Mouse (Mus musculus) stomach, embryonic 14.5 days (tissue): ENCODE measurements around the gene Adcy2. TPM values are rescaled to one million over a fixed set of nuclear protein-coding genes. Genes with fewer than 3 reads are reported as not detected.

Experiments used
- ATAC-seq: fragments of 200-750 bp; cut with Nextera tagmentation; 2 replicates; pipeline ENCODE4 v1.8.0; 2017; ENCODE audit warnings: low read depth, moderate TSS enrichment; ENCODE audit not compliant: insufficient number of reproducible peaks, insufficient read depth, low FRiP score
- H3K27ac ChIP-seq: fragments of 300-500 bp; sonication (generic); 2 replicates; pipeline ENCODE4 v1.5.1; 2014; ENCODE audit warnings: mild to moderate bottlenecking, low read length, moderate library complexity, mixed read lengths
- H3K27me3 ChIP-seq: fragments of 300-500 bp; sonication (generic); 2 replicates; pipeline ENCODE4 v1.6.1; 2014; ENCODE audit warnings: low read length, control low read depth, mixed read lengths; ENCODE audit not compliant: control insufficient read depth, insufficient read depth
- H3K36me3 ChIP-seq: fragments of 300-500 bp; sonication (generic); 2 replicates; pipeline ENCODE4 v1.6.1; 2014; ENCODE audit warnings: mild to moderate bottlenecking, control low read depth, low read length, moderate library complexity, mixed read lengths; ENCODE audit not compliant: control insufficient read depth, insufficient read depth
- H3K4me1 ChIP-seq: fragments of 300-500 bp; sonication (generic); 2 replicates; pipeline ENCODE4 v1.6.1; 2014; ENCODE audit warnings: low read length, control low read depth, mixed read lengths; ENCODE audit not compliant: control insufficient read depth, insufficient read depth
- H3K4me2 ChIP-seq: fragments of 300-500 bp; sonication (generic); replicated peaks from 2 replicates; pipeline ENCODE4 v1.6.1; 2014; ENCODE audit warnings: low read depth, low read length, control low read depth
- H3K4me3 ChIP-seq: fragments of 300-500 bp; sonication (generic); 2 replicates; pipeline ENCODE4 v1.5.1; 2014; ENCODE audit warnings: low read depth, low read length, control low read depth
- H3K9ac ChIP-seq: fragments of 300-500 bp; sonication (generic); replicated peaks from 2 replicates; pipeline ENCODE4 v1.6.1; 2014; ENCODE audit warnings: low read depth, mild to moderate bottlenecking, control low read depth, low read length, moderate library complexity, mixed read lengths
- H3K9me3 ChIP-seq: fragments of 300-500 bp; sonication (generic); 2 replicates; pipeline ENCODE4 v1.6.1; 2016; ENCODE audit warnings: low read depth, low read length, control low read depth; ENCODE audit not compliant: control insufficient read depth
- WGBS: fragments of 180-500 bp; shearing (Covaris S2); extraction: QIAGEN DNeasy Blood & Tissue Kit; methylation state at CpG from one replicate; pipeline ENCODE4 v1.1.7; 2014; 5-methylcytosine and 5-hydroxymethylcytosine counted together
- polyA plus RNA-seq: library from polyadenylated mRNA; unstranded; fragments of >200 nt; fragmentation: Nextera tagmentation; extraction: Ambion mirVana; gene quantifications from 2 replicates; pipeline ENCODE4 v1.2.1, GENCODE M21; 2014

Gene Adcy2
- polyA plus RNA-seq, 1 experiment from 2014 or later = 5.0 TPM

GRCm38 (mm10) chr13:68996661-68997060, 2.7 kb downstream of the Adcy2 start:
- WGBS = 43% methylated on average over 3 of the region's 3 CpGs

GRCm38 (mm10) chr13:68985789-68986188, 13.6 kb downstream of the Adcy2 start:
- WGBS = 61% methylated on average over 2 of the region's 2 CpGs
- Histone ChIP-seq H3K4me2 (no peak overlapping the region), H3K9ac (no peak overlapping the region), H3K9me3 (no peaks in the 10 kb centered on the region), H3K4me1 (no peaks in the 10 kb centered on the region), H3K36me3 (no peaks in the 10 kb centered on the region), H3K4me3 (no peak overlapping the region), H3K27me3 (no peaks in the 10 kb centered on the region), H3K27ac (no peak overlapping the region)
- no peak for ATAC-seq

More at GRCm38 (mm10) chr13:68996661-68997060, 2.7 kb downstream of the Adcy2 start:
- Histone ChIP-seq H3K27me3 (no peaks in the 10 kb centered on the region), H3K36me3 (no peaks in the 10 kb centered on the region), H3K9me3 (no peaks in the 10 kb centered on the region), H3K9ac (no peak overlapping the region), H3K4me2 (no peak overlapping the region), H3K27ac (no peak overlapping the region), H3K4me3 (no peak overlapping the region), H3K4me1 (peaks cover 11% of the 10 kb centered on the region; the same call in 1 of the 2 replicates)
- no peak for ATAC-seq

GRCm38 (mm10) chr13:68984000-68984399, 15.3 kb downstream of the Adcy2 start:
- Histone ChIP-seq H3K4me2 (no peak overlapping the region), H3K27ac (no peak overlapping the region), H3K9ac (no peak overlapping the region), H3K36me3 (no peaks in the 10 kb centered on the region), H3K4me1 (no peaks in the 10 kb centered on the region), H3K9me3 (no peaks in the 10 kb centered on the region), H3K27me3 (no peaks in the 10 kb centered on the region), H3K4me3 (no peak overlapping the region)
- 77% methylated on average over 15 of the region's 15 CpGs for WGBS
- no peak for ATAC-seq

DNA sequence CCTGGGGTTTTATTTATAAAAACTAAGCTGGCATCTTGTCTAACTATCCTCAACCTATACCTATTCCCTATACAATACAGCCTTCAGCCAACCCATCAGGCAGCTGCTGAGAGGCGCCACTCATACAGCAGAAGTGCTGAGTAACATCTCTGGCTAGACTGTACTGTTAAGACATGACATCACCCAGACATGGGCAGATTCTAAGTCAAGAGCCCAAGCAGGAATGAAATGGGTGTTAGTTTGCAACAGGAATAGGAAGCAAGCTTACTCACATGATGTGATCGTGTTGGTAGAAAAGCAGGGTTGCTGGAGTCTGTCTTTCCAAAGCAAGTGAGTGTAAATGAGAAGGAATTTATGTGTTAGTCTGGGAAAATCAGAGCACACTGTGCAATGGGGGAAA, 18.3 kb downstream of the Adcy2 start:
- H3K4me1 ChIP-seq = no peaks in the 10 kb centered on the region
- no peaks in the 10 kb centered on the region for H3K36me3 ChIP-seq
- no peaks in the 10 kb centered on the region for H3K9me3 ChIP-seq
- no peak overlapping the region for H3K9ac ChIP-seq
- no peak overlapping the region for H3K4me3 ChIP-seq
- 82% methylated on average over 2 of the region's 2 CpGs for WGBS
- no peak overlapping the region for H3K4me2 ChIP-seq
- H3K27me3 ChIP-seq = no peaks in the 10 kb centered on the region
- no peak overlapping the region for H3K27ac ChIP-seq
- no peak for ATAC-seq

GRCm38 (mm10) chr13:68973143-68973542, 26.2 kb downstream of the Adcy2 start:
- Histone ChIP-seq H3K9me3 (no peaks in the 10 kb centered on the region), H3K27ac (no peak overlapping the region), H3K9ac (no peak overlapping the region), H3K36me3 (no peaks in the 10 kb centered on the region), H3K4me2 (no peak overlapping the region), H3K4me1 (no peaks in the 10 kb centered on the region), H3K4me3 (no peak overlapping the region), H3K27me3 (no peaks in the 10 kb centered on the region)
- ATAC-seq = no peak
- 46% methylated on average over 3 of the region's 3 CpGs for WGBS

GRCm38 (mm10) chr13:68961580-68961979, 37.8 kb downstream of the Adcy2 start:
- Histone ChIP-seq H3K9me3 (no peaks in the 10 kb centered on the region), H3K9ac (no peak overlapping the region), H3K36me3 (no peaks in the 10 kb centered on the region), H3K4me3 (no peak overlapping the region), H3K27me3 (no peaks in the 10 kb centered on the region), H3K27ac (no peak overlapping the region), H3K4me2 (no peak overlapping the region), H3K4me1 (no peaks in the 10 kb centered on the region)
- 72% methylated on average over 5 of the region's 5 CpGs for WGBS
- ATAC-seq = no peak

GRCm38 (mm10) chr13:68960513-68960912, 38.8 kb downstream of the Adcy2 start:
- Histone ChIP-seq H3K4me1 (no peaks in the 10 kb centered on the region), H3K9me3 (no peaks in the 10 kb centered on the region), H3K4me3 (no peak overlapping the region), H3K36me3 (no peaks in the 10 kb centered on the region), H3K9ac (no peak overlapping the region), H3K27ac (no peak overlapping the region), H3K4me2 (no peak overlapping the region), H3K27me3 (no peaks in the 10 kb centered on the region)
- WGBS = 79% methylated on average over 6 of the region's 6 CpGs
- ATAC-seq = no peak

DNA sequence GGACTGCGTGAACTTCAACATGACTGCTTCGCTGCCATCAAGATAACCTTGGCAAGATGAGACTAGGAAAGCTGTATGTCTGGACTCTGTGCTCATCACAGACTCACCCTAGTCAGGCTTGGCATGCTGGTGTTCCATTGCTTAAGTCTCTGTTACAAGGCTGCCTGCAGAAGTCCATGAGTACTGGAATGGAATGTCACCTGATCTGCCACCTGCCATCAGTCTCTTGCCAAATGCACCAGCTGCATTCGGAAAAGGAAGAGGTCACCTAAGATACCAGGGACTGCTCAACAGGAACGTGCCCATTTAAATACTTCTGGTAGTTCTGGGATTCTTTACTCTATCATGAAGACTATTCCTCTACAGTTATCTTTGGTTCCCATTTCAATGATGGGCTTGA, 39.9 kb downstream of the Adcy2 start:
- Histone ChIP-seq H3K4me1 (no peaks in the 10 kb centered on the region), H3K36me3 (no peaks in the 10 kb centered on the region), H3K9me3 (no peaks in the 10 kb centered on the region), H3K9ac (no peak overlapping the region), H3K4me2 (no peak overlapping the region), H3K4me3 (no peak overlapping the region), H3K27me3 (no peaks in the 10 kb centered on the region), H3K27ac (no peak overlapping the region)
- WGBS = 88% methylated on average over 4 of the region's 4 CpGs
- no peak for ATAC-seq

DNA sequence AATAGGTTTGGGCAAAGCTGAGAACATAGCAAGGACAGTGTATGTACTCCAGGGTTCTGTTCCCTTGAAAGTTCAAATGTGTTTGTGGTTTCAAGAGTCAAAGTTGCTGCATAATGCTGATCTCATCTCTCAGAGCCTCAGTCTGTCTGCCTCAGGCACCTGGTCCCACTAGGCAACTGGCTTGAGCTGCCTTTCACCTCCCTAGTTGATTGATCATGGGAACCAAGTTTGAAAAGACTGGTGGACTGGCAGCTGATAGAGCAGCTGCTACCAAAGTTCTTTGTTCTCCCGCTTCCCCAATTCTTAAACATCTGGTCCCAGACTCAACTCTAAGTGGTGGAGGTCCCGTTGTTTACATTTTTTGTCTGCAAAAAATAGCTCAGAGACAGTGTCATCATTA, 56.6 kb downstream of the Adcy2 start:
- Histone ChIP-seq H3K4me2 (no peak overlapping the region), H3K4me3 (no peak overlapping the region), H3K9me3 (no peaks in the 10 kb centered on the region), H3K4me1 (no peaks in the 10 kb centered on the region), H3K27ac (no peak overlapping the region), H3K27me3 (no peaks in the 10 kb centered on the region), H3K36me3 (no peaks in the 10 kb centered on the region), H3K9ac (no peak overlapping the region)
- no peak for ATAC-seq
- 36% methylated on average over 2 of the region's 2 CpGs for WGBS
